Mouse (Mus musculus) midbrain, postnatal 0 days (tissue): ENCODE results near the gene Plcxd1. TPM values are rescaled to one million over a fixed set of nuclear protein-coding genes. Genes with fewer than 3 reads are reported as not detected.

ENCODE experiments used
- ATAC-seq: fragments of 200-750 bp; cut with Nextera tagmentation; 2 replicates; pipeline ENCODE4 v1.8.0; 2017; ENCODE audit warnings: moderate number of reproducible peaks, mild to moderate bottlenecking, moderate TSS enrichment, moderate library complexity; ENCODE audit not compliant: low FRiP score
- DNase-seq: peaks from one replicate; pipeline ENCODE4 v3.0.0-alpha.2; 2015; ENCODE audit warnings: low spot score
- H3K27ac ChIP-seq: fragments of 300-500 bp; sonication (generic); 2 replicates; pipeline ENCODE4 v1.5.1; 2014; ENCODE audit warnings: low read depth, mild to moderate bottlenecking, low read length, mixed read lengths
- H3K27me3 ChIP-seq: fragments of 300-500 bp; sonication (generic); 2 replicates; pipeline ENCODE4 v1.6.1; 2014; ENCODE audit warnings: low read length, control low read depth, mixed read lengths; ENCODE audit not compliant: insufficient read depth
- H3K36me3 ChIP-seq: fragments of 300-500 bp; sonication (generic); 2 replicates; pipeline ENCODE4 v1.6.1; 2014; ENCODE audit warnings: low read length, control low read depth, mixed read lengths; ENCODE audit not compliant: insufficient read depth
- H3K4me1 ChIP-seq: fragments of 300-500 bp; sonication (generic); 2 replicates; pipeline ENCODE4 v1.6.1; 2014; ENCODE audit warnings: mild to moderate bottlenecking, control low read depth, antibody characterized with exemption, low read length, mixed read lengths; ENCODE audit not compliant: insufficient read depth
- H3K4me2 ChIP-seq: fragments of 300-500 bp; sonication (generic); 2 replicates; pipeline ENCODE4 v1.6.1; 2014; ENCODE audit warnings: low read depth, mild to moderate bottlenecking, low read length, mixed read lengths; ENCODE audit not compliant: poor library complexity, severe bottlenecking
- H3K4me3 ChIP-seq: fragments of 300-500 bp; sonication (generic); 2 replicates; pipeline ENCODE4 v1.5.1; 2014; ENCODE audit warnings: low read depth, mild to moderate bottlenecking, low read length, moderate library complexity
- H3K9ac ChIP-seq: fragments of 300-500 bp; sonication (generic); replicated peaks from 2 replicates; pipeline ENCODE4 v1.6.1; 2014; ENCODE audit warnings: mild to moderate bottlenecking, low read length, moderate library complexity, mixed read lengths; ENCODE audit not compliant: poor library complexity, severe bottlenecking
- H3K9me3 ChIP-seq: fragments of 300-500 bp; sonication (generic); 2 replicates; pipeline ENCODE4 v1.6.1; 2016; ENCODE audit warnings: low read length, control low read depth
- CTCF ChIP-seq: IDR thresholded peaks from 2 replicates; pipeline ENCODE4 v1.5.1; 2016; ENCODE audit warnings: antibody characterized with exemption, mild to moderate bottlenecking
- WGBS: fragments of 180-500 bp; shearing (Covaris S2); extraction: QIAGEN DNeasy Blood & Tissue Kit; methylation state at CpG from one replicate; pipeline ENCODE4 v1.1.7; 2014; 5-methylcytosine and 5-hydroxymethylcytosine counted together
- polyA plus RNA-seq: library from polyadenylated mRNA; unstranded; fragments of >200 nt; fragmentation: Nextera tagmentation; extraction: Ambion mirVana; gene quantifications from 2 replicates; pipeline ENCODE4 v1.2.1, GENCODE M21; 2015
- total RNA-seq: library from RNA; depleted of rRNA; stranded (reverse); fragments of >200 nt; gene quantifications from 2 replicates; pipeline ENCODE4 v1.2.3, GENCODE M21; 2014

Gene Plcxd1
- total and polyA plus RNA-seq, 2 experiments from 2014 or later = 10.0 to 21.6 TPM

DNA sequence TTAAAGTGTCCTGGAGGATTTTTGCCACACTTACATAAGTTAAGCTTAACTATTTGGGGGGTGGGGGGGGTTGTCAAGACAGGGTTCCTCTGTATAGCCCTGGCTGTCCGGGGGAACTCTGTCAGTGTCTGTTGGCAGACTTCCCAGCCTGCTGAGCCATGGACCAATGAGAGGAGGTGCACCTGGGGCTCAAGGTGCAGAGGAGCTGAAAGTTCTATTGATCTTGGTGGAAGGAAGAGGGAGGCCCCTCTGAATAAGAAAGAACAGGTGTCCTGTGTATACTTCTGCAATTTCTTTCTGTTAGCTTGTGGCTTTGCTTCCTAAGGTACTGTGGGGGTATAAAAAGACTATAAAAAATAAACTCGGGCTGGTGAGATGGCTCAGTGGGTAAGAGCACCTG, 8.2 kb upstream of the Plcxd1 start:
- 80% methylated on average over 2 of the region's 2 CpGs for WGBS
- DNase-seq = no peak
- TF ChIP-seq CTCF = no peak

GRCm38 (mm10) chr5:110094030-110094846, 5.5 kb upstream of the Plcxd1 start, which contains the start of gene Gm35315:
Gene Gm35315, minus strand, starts transcription at chr5:110094420.
- peak within 1 kb of the TSS; percentile 83 for H3K4me2 ChIP-seq
- no peaks in the 10 kb centered on the region for H3K4me1 ChIP-seq
- H3K27me3 ChIP-seq = no peaks in the 10 kb centered on the region
- H3K36me3 ChIP-seq = no peaks in the 10 kb centered on the region
- WGBS = 2% methylated on average over 25 of the region's 25 CpGs
- DNase-seq (peak; percentile 94), ATAC-seq (peak; percentile 94)
- TF ChIP-seq CTCF = no peak
- H3K4me3 ChIP-seq = peak within 1 kb of the TSS; percentile 48
- H3K9ac ChIP-seq = peak within 1 kb of the TSS; percentile 51
- no peak within 1 kb of the TSS; the same call in 1 of the 2 replicates for H3K27ac ChIP-seq
- H3K9me3 ChIP-seq = no peaks in the 10 kb centered on the region

More for the DNA sequence above, 8.2 kb upstream of the Plcxd1 start:
- H3K9ac ChIP-seq = no peak overlapping the region
- no peak for ATAC-seq
- no peaks in the 10 kb centered on the region for H3K4me1 ChIP-seq
- no peaks in the 10 kb centered on the region for H3K9me3 ChIP-seq
- H3K4me3 ChIP-seq = no peak overlapping the region
- H3K4me2 ChIP-seq = no peak overlapping the region
- no peaks in the 10 kb centered on the region for H3K27me3 ChIP-seq
- H3K27ac ChIP-seq = no peak overlapping the region
- no peaks in the 10 kb centered on the region for H3K36me3 ChIP-seq

- 5% methylated on average over 4 of the region's 4 CpGs for WGBS
- peak overlapping the region; percentile 83 for H3K4me2 ChIP-seq
- DNase-seq = no peak
- H3K4me3 ChIP-seq = peak overlapping the region; percentile 48
- no peaks in the 10 kb centered on the region for H3K4me1 ChIP-seq
- no peaks in the 10 kb centered on the region for H3K9me3 ChIP-seq
- H3K27ac ChIP-seq = no peak overlapping the region
- no peaks in the 10 kb centered on the region for H3K27me3 ChIP-seq
- no peak for TF ChIP-seq CTCF
- no peak for ATAC-seq
- no peaks in the 10 kb centered on the region for H3K36me3 ChIP-seq
- peak overlapping the region; percentile 51 for H3K9ac ChIP-seq
Observed at GRCm38 (mm10) chr5:110094847-110095213, 4.9 kb upstream of the Plcxd1 start.

DNA sequence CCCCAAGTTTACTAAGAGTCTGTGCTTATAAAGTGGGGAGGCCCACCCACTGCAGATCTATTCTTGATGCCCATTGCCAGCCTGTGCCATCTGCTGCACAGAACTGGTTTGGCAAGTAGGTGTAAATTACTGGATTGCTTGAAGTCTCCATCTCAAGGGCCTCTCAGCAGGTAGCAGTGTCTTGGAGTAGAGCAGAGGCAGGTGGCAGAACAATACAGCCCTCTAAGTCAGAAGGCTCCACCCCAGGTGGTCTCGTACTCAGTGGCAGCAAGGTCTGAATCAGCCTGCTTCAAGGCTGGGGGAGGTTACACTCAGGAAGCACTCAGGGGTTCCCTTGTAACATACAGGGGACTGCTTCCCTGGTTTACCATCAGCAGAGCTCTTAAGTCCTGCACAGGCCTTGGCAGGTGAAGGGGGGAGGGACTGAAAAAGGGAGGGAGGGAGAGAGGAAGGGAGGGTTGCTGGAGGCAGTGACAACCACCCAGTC, 735 bp upstream of the Plcxd1 start:
- Histone ChIP-seq H3K27ac (no peak overlapping the region), H3K4me3 (no peak overlapping the region), H3K4me2 (no peak overlapping the region), H3K9me3 (no peaks in the 10 kb centered on the region), H3K9ac (no peak overlapping the region), H3K27me3 (no peaks in the 10 kb centered on the region), H3K36me3 (peaks cover 11% of the 10 kb centered on the region), H3K4me1 (0 out of 2 replicates have a peak, but pooled peaks cover 10% of the 10 kb centered on the region)
- DNase-seq (no peak), ATAC-seq (no peak)
- no peak for TF ChIP-seq CTCF
- WGBS = 47% methylated on average over 1 of the region's 1 CpGs

GRCm38 (mm10) chr5:110100921-110101631, 1.3 kb downstream of the Plcxd1 start:
- H3K4me1 ChIP-seq = peaks cover 12% of the 10 kb centered on the region; the same call in 1 of the 2 replicates
- no peak for TF ChIP-seq CTCF
- ATAC-seq (peak; percentile 50), DNase-seq (peak; percentile 62)
- peak overlapping the region; percentile 34; the same call in 1 of the 2 replicates for H3K27ac ChIP-seq
- no peaks in the 10 kb centered on the region for H3K9me3 ChIP-seq
- peak overlapping the region; percentile 43 for H3K4me3 ChIP-seq
- H3K36me3 ChIP-seq = peaks cover 28% of the 10 kb centered on the region
- peak overlapping the region; percentile 77 for H3K4me2 ChIP-seq
- 1% methylated on average over 36 of the region's 37 CpGs for WGBS
- H3K27me3 ChIP-seq = no peaks in the 10 kb centered on the region
- peak overlapping the region; percentile 57 for H3K9ac ChIP-seq
